Mouse (Mus musculus) thymus, adult 2 months (tissue): ENCODE measurements around the gene Rgs10.

Experiments
- CTCF ChIP-seq: fragments of 200-500 bp; IDR thresholded peaks from 2 replicates; pipeline ENCODE4 v1.5.1; 2012; ENCODE audit warnings: mild to moderate bottlenecking, control low read depth, low read length, moderate library complexity, borderline replicate concordance; ENCODE audit not compliant: control insufficient read depth, poor library complexity, insufficient read depth; ENCODE audit errors: extremely low read depth
- POLR2A ChIP-seq: fragments of 200-500 bp; IDR thresholded peaks from 2 replicates; pipeline ENCODE4 v1.6.1; 2012; ENCODE audit warnings: mild to moderate bottlenecking, low read length, control low read depth, moderate library complexity; ENCODE audit not compliant: control insufficient read depth, poor library complexity, insufficient read depth; ENCODE audit errors: extremely low read depth

- TF ChIP-seq CTCF (no peak), POLR2A (no peak)
Measured at GRCm38 (mm10) chr7:128433213-128433612, 14.7 kb upstream of the Rgs10 start.
